Mouse (Mus musculus) C2C12 (cell line): ENCODE data around the gene Scap.

Experiments
- CTCF ChIP-seq: IDR thresholded peaks from one replicate; pipeline ENCODE4 v1.5.1; 2011; ENCODE audit not compliant: control insufficient read depth, insufficient read depth, insufficient read length
- MYOD1 ChIP-seq: IDR thresholded peaks from one replicate; pipeline ENCODE4 v1.6.1; 2011; ENCODE audit warnings: low read depth; ENCODE audit not compliant: control insufficient read depth, insufficient read length
- USF1 ChIP-seq: IDR thresholded peaks from one replicate; pipeline ENCODE4 v1.6.1; 2011; ENCODE audit warnings: low read depth, mild to moderate bottlenecking, control low read depth, moderate library complexity

- no peak for TF ChIP-seq CTCF
- no peak for TF ChIP-seq USF1
- TF ChIP-seq MYOD1: no peak
Observed at GRCm38 (mm10) chr9:110294786-110295185, 38.3 kb upstream of the Scap start.
